Mouse (Mus musculus) neural tube, embryonic 12.5 days (tissue): ENCODE measurements around the gene Cbl. TPM values are rescaled to one million over a fixed set of nuclear protein-coding genes. Genes with fewer than 3 reads are reported as not detected.

Experiments used
- ATAC-seq: fragments of 200-750 bp; cut with Nextera tagmentation; 2 replicates; pipeline ENCODE4 v1.8.0; 2017; ENCODE audit warnings: low read depth, mild to moderate bottlenecking, moderate TSS enrichment, moderate library complexity; ENCODE audit not compliant: low FRiP score
- H3K27ac ChIP-seq: fragments of 300-500 bp; sonication (generic); 2 replicates; pipeline ENCODE4 v1.5.1; 2016
- H3K27me3 ChIP-seq: fragments of 300-500 bp; sonication (generic); replicated peaks from 2 replicates; pipeline ENCODE4 v1.6.1; 2016; ENCODE audit warnings: mild to moderate bottlenecking
- H3K36me3 ChIP-seq: fragments of 300-500 bp; sonication (generic); 2 replicates; pipeline ENCODE4 v1.6.1; 2016; ENCODE audit warnings: mild to moderate bottlenecking
- H3K4me1 ChIP-seq: fragments of 300-500 bp; sonication (generic); 2 replicates; pipeline ENCODE4 v1.6.1; 2016
- H3K4me2 ChIP-seq: fragments of 300-500 bp; sonication (generic); replicated peaks from 2 replicates; pipeline ENCODE4 v1.6.1; 2016; ENCODE audit warnings: mild to moderate bottlenecking
- H3K4me3 ChIP-seq: fragments of 300-500 bp; sonication (generic); 2 replicates; pipeline ENCODE4 v1.5.1; 2016
- H3K9ac ChIP-seq: fragments of 300-500 bp; sonication (generic); 2 replicates; pipeline ENCODE4 v1.6.1; 2016; ENCODE audit warnings: mild to moderate bottlenecking
- H3K9me3 ChIP-seq: fragments of 300-500 bp; sonication (generic); 2 replicates; pipeline ENCODE4 v1.6.1; 2016; ENCODE audit warnings: mild to moderate bottlenecking
- WGBS: fragments of 180-500 bp; shearing (Covaris S2); methylation state at CpG from one replicate; pipeline ENCODE4 v1.1.7; 2016; 5-methylcytosine and 5-hydroxymethylcytosine counted together
- polyA plus RNA-seq: library from polyadenylated mRNA; unstranded; fragments of >200 nt; fragmentation: Nextera tagmentation; extraction: Ambion mirVana; gene quantifications from 2 replicates; pipeline ENCODE4 v1.2.1, GENCODE M21; 2016

Gene Cbl
- polyA plus RNA-seq, 1 experiment from 2014 or later = 22.1 TPM

DNA sequence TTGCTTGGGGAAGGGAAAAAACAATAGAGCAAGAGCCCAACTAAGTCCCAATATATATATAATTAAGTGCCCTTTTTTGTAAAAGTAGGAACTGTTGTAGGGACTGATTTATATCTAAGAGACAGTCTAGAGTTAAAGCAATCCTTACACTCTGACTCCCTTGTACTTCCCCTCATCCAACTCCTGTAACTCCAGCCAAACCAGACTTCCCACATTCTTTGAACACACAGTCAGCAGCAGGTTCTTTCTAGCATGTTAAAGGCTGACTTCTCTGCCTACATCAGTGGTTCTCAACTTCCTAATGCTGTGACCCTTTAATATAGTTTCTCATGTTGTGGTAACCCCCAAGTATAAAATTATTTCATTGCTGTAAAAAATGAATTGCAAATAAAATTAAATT lies 34.3 kb downstream of the Cbl start:
- Histone ChIP-seq H3K9ac (no peak overlapping the region), H3K4me2 (no peak overlapping the region), H3K4me3 (no peak overlapping the region), H3K27me3 (no peaks in the 10 kb centered on the region), H3K9me3 (no peaks in the 10 kb centered on the region), H3K36me3 (peaks cover 26% of the 10 kb centered on the region), H3K27ac (no peak overlapping the region), H3K4me1 (no peaks in the 10 kb centered on the region)
- no peak for ATAC-seq

DNA sequence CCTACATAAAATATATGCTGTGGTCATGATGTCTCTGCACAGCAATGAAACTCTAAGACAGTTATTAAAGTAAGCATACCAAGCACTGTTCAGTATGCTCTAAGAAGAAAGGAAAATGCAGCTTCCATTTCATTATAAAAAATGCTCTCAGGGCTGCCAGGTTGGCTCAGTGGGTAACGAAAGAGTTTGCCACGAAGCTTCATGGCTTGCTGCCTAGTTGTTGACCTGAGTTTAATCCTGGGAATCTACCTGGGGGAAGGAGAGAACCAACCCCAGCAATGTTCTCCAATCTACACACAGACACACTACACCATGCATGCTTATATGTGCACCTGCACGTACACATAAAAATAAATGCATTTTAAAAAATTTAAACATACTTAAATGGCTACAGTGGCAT lies 34.7 kb downstream of the Cbl start:
- H3K36me3 ChIP-seq = peaks cover 26% of the 10 kb centered on the region
- H3K9ac ChIP-seq = no peak overlapping the region
- no peaks in the 10 kb centered on the region for H3K27me3 ChIP-seq
- no peaks in the 10 kb centered on the region for H3K9me3 ChIP-seq
- no peaks in the 10 kb centered on the region for H3K4me1 ChIP-seq
- H3K4me2 ChIP-seq = no peak overlapping the region
- WGBS = 97% methylated on average over 3 of the region's 3 CpGs
- no peak for ATAC-seq
- H3K27ac ChIP-seq = no peak overlapping the region
- no peak overlapping the region for H3K4me3 ChIP-seq

DNA sequence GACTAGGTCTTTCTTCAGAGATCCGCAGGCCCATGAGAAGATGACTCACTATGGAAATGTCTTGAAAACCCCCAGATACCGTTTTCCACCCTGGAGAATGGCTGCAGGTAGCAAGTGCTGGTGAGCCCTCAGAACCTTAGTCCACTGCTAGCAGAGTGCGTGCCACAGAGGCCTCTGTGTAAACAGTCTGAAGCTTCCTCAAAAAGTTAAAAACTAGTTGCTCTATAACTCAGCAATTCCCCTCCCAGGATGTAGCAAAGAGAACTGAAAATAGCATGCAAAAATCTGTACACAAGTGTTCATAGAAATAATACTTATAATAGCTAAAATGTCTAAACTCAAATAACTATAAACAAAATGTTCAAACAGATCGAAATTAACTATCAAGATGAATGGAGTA lies 37.5 kb downstream of the Cbl start:
- no peaks in the 10 kb centered on the region for H3K27me3 ChIP-seq
- no peak overlapping the region for H3K9ac ChIP-seq
- H3K4me3 ChIP-seq = no peak overlapping the region
- peaks cover 26% of the 10 kb centered on the region for H3K36me3 ChIP-seq
- H3K4me2 ChIP-seq = no peak overlapping the region
- WGBS = 94% methylated on average over 4 of the region's 4 CpGs
- H3K9me3 ChIP-seq = no peaks in the 10 kb centered on the region
- no peaks in the 10 kb centered on the region for H3K4me1 ChIP-seq
- no peak overlapping the region for H3K27ac ChIP-seq
- no peak for ATAC-seq

DNA sequence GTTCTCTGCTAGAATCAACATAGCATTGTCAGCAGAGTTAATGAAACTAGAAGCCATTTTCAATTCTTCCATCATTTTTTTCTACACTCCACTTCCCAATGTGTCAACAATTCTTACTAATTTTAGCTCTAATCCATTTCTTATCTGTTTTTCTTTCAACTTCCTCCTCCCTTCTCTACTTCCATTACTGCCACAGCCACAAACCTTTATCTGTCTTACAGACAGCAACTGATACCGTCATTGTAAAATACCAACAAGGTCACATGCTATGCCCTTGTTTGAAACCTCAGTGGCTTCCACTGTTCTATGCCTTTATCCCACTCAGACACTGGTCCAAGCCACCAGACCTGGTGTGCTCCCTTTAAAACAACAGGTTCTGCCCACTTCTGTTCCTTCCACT lies 39.8 kb downstream of the Cbl start:
- ATAC-seq = no peak
- no peak overlapping the region for H3K4me2 ChIP-seq
- H3K27me3 ChIP-seq = no peaks in the 10 kb centered on the region
- 88% methylated on average over 1 of the region's 1 CpGs for WGBS
- no peaks in the 10 kb centered on the region for H3K9me3 ChIP-seq
- no peaks in the 10 kb centered on the region for H3K4me1 ChIP-seq
- peaks cover 11% of the 10 kb centered on the region for H3K36me3 ChIP-seq
- no peak overlapping the region for H3K27ac ChIP-seq
- no peak overlapping the region for H3K4me3 ChIP-seq
- no peak overlapping the region for H3K9ac ChIP-seq

DNA sequence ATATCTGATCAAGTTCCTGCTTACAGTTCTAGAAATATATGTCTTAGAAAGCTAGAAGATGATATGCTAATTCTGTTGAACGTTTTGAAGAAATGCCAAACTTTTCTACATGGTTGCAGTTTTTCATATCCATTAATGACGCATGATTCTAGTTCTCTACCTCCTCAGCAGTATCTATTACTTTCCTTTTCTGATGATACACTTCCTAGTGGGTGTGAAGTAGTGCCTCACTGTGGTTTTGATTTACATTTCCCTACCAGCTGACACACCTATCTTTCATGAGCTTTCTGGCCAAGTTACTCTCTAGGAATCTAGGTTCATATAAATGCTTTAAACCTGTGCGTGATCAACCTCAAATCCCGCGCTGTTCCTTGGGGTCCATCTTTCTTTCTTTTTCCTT lies 41.1 kb downstream of the Cbl start:
- Histone ChIP-seq H3K36me3 (peaks cover 2% of the 10 kb centered on the region), H3K27me3 (no peaks in the 10 kb centered on the region), H3K9me3 (no peaks in the 10 kb centered on the region), H3K4me3 (no peak overlapping the region), H3K9ac (no peak overlapping the region), H3K27ac (no peak overlapping the region), H3K4me1 (no peaks in the 10 kb centered on the region), H3K4me2 (no peak overlapping the region)
- ATAC-seq = no peak
- 95% methylated on average over 5 of the region's 5 CpGs for WGBS

DNA sequence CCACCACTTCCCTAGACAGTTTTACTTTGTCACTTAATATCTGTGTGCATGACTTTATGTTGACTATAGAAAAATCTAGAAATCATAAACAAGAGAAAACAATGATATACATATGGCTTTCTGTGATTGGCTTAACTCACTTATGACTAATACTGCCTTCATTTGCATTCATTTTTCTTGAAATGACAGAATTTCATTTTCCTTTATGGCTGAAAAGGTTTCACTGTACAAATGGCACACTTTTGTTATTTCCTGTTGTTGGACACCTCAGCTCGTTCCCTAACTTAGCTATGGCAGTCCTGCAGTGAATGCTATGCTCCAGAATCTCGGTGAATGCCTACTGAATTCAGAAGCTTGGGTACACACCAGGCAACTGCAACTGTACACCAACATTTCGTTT lies 41.5 kb downstream of the Cbl start:
- no peak overlapping the region for H3K9ac ChIP-seq
- 96% methylated on average over 3 of the region's 3 CpGs for WGBS
- no peak overlapping the region for H3K27ac ChIP-seq
- H3K4me1 ChIP-seq = no peaks in the 10 kb centered on the region
- ATAC-seq = no peak
- no peak overlapping the region for H3K4me3 ChIP-seq
- no peaks in the 10 kb centered on the region for H3K36me3 ChIP-seq
- no peak overlapping the region for H3K4me2 ChIP-seq
- H3K9me3 ChIP-seq = no peaks in the 10 kb centered on the region
- no peaks in the 10 kb centered on the region for H3K27me3 ChIP-seq

DNA sequence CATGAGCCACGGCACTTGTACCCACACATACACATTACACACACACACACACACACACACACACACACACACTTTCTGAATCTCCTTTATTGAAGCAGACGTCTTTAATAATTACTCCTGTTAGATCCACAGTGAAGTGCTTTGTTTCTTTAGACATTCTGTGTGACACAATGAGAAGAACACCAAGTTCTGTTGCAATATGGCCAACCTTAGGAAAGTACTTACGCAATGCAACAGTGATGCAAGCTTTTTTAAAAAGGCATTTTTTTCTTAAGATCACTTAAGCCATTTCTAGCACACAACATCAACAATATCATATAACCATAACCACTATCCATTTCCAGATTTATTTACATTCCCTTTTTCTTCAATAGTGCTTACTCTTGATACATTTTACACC lies 42.7 kb downstream of the Cbl start:
- H3K27me3 ChIP-seq = no peaks in the 10 kb centered on the region
- no peak overlapping the region for H3K9ac ChIP-seq
- H3K9me3 ChIP-seq = no peaks in the 10 kb centered on the region
- ATAC-seq = no peak
- no peaks in the 10 kb centered on the region for H3K36me3 ChIP-seq
- no peaks in the 10 kb centered on the region for H3K4me1 ChIP-seq
- no peak overlapping the region for H3K27ac ChIP-seq
- no peak overlapping the region for H3K4me2 ChIP-seq
- WGBS = 85% methylated on average over 3 of the region's 3 CpGs
- H3K4me3 ChIP-seq = no peak overlapping the region

DNA sequence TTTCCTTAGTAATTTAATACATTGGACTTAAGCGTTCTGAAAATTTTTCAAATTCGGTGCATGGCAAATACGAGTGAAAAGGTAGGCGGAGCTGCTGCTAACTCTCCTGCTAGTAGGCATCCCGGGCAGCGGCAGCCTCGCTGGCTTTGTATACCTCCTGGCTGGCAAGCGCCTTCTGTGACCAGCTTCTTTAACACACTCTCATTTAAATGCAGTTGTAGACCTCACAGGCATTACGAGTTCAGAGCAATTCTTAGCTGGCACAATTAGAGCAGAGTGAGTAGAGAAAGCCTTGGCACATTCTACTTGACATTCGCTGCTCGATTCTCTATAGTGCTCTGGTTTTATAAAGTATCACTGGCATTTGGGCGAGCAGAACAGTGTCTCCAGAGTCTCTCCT lies 45.6 kb downstream of the Cbl start:
- Histone ChIP-seq H3K4me3 (no peak overlapping the region), H3K9me3 (no peaks in the 10 kb centered on the region), H3K4me1 (no peaks in the 10 kb centered on the region), H3K36me3 (no peaks in the 10 kb centered on the region), H3K27ac (no peak overlapping the region), H3K4me2 (no peak overlapping the region), H3K9ac (no peak overlapping the region), H3K27me3 (no peaks in the 10 kb centered on the region)
- ATAC-seq = no peak
- 69% methylated on average over 12 of the region's 12 CpGs for WGBS

DNA sequence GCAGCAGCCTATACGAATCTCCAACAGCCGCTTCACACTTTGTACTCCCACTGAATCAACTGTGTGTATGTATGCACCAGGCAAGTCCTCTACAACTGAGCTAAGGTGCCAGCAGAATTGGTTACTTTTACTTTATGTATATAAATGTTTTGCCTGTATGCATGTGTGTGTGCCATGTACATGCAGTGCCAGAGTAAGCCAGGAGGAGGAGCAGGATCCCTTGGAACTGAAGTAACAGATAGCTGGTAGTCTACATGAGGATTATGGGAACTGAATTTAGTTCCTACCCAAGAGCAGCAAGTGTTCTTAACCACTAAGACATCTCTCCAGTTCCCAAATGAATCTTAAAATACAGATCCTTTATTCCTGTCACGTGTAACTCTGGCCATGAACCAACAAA lies 51.6 kb downstream of the Cbl start:
- H3K27ac ChIP-seq = no peak overlapping the region
- 93% methylated on average over 3 of the region's 3 CpGs for WGBS
- H3K27me3 ChIP-seq = no peaks in the 10 kb centered on the region
- peaks cover 9% of the 10 kb centered on the region; the same call in 1 of the 2 replicates for H3K9me3 ChIP-seq
- ATAC-seq = no peak
- H3K4me3 ChIP-seq = no peak overlapping the region
- no peak overlapping the region for H3K4me2 ChIP-seq
- H3K36me3 ChIP-seq = peaks cover 9% of the 10 kb centered on the region; the same call in 1 of the 2 replicates
- H3K4me1 ChIP-seq = no peaks in the 10 kb centered on the region
- no peak overlapping the region for H3K9ac ChIP-seq

DNA sequence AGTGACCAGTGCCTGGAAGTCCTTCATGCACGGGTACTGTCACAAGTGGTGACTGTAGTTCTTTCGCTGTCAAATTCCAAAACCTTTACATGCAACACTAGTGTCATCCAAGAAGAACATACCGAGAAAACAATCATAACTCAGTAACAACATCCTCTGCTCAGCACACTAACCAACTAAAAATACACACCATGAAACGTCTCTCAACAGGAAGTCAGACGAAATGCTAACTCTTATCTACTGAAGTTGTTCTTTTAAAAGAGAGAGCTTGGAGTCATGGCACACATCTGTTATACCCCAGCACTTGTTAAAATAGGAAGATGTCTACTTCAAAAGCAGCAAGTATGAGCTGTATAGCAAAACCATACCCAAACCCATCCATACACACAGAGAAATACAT lies 52.3 kb downstream of the Cbl start:
- Histone ChIP-seq H3K4me1 (no peaks in the 10 kb centered on the region), H3K9ac (no peak overlapping the region), H3K36me3 (peaks cover 9% of the 10 kb centered on the region; the same call in 1 of the 2 replicates), H3K27ac (no peak overlapping the region), H3K9me3 (peaks cover 9% of the 10 kb centered on the region; the same call in 1 of the 2 replicates), H3K4me2 (no peak overlapping the region), H3K27me3 (no peaks in the 10 kb centered on the region), H3K4me3 (no peak overlapping the region)
- ATAC-seq = no peak
- WGBS = 94% methylated on average over 5 of the region's 5 CpGs

DNA sequence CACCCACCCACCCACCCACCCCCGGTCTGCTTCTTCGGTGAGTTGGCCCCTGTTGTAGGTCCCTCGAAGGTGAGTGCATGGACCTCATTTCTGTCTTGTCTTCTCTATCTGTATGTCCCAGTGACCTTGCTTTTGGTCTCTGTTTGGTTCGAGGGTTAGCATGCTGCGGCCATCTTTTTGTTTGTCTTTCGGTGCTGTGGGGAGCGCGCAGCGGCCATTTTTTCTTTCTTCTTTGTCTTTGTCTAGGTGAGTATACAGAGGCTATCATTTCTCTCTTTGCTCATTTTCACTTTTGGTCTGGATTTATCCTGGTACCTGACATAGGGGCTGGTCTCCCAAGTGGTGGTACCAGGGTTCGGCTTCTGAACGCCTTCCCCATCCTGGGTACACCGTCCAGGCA lies 55.0 kb downstream of the Cbl start:
- no peak overlapping the region for H3K4me2 ChIP-seq
- H3K4me3 ChIP-seq = no peak overlapping the region
- no peaks in the 10 kb centered on the region for H3K27me3 ChIP-seq
- no peak overlapping the region for H3K9ac ChIP-seq
- peaks cover 9% of the 10 kb centered on the region; the same call in 1 of the 2 replicates for H3K9me3 ChIP-seq
- no peaks in the 10 kb centered on the region for H3K4me1 ChIP-seq
- 95% methylated on average over 12 of the region's 12 CpGs for WGBS
- no peak for ATAC-seq
- H3K27ac ChIP-seq = no peak overlapping the region
- peaks cover 9% of the 10 kb centered on the region; the same call in 1 of the 2 replicates for H3K36me3 ChIP-seq

DNA sequence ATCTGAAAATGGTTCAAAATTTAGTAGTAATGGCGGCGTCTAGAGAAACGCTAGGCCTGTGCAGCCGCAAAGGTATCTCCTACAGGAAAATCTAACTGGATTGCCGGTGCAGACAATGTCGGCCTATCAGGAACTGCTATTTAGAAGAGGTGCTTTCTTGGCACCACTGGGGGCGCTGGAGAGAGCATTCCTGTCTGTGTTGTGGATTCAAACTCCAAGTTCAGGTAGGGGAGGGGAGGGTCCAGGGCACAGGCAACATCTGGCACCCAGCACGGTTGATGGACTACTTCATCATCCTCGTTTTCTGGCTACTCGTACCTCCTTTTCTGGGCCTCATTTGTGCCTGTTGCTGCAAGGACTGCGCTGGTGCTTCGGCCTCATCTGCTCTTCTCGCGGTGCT lies 55.5 kb downstream of the Cbl start:
- Histone ChIP-seq H3K36me3 (peaks cover 9% of the 10 kb centered on the region), H3K4me3 (no peak overlapping the region), H3K4me2 (no peak overlapping the region), H3K27me3 (no peaks in the 10 kb centered on the region), H3K9ac (no peak overlapping the region), H3K4me1 (no peaks in the 10 kb centered on the region), H3K27ac (no peak overlapping the region), H3K9me3 (peaks cover 9% of the 10 kb centered on the region; the same call in 1 of the 2 replicates)
- ATAC-seq = no peak
- WGBS = 88% methylated on average over 14 of the region's 14 CpGs

DNA sequence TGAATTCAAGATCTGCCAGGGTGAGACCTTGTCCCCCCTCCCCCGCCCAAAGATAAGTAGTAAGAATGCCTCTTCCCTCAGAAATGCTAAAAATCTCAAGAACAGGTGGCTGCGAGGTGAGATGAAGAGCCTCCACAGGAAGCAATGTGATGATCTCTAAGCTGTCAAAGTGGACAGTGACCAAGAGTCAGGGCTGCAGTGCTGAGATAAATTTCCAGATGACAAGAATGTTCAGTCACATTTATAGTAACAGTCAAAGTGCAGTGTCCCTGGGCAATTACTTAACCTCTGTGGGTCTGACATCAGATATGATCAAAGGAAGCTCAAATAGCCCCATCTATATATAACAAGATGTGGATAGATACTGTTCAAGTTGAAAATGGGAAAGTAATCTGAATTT lies 56.4 kb downstream of the Cbl start:
- no peak overlapping the region for H3K9ac ChIP-seq
- H3K4me3 ChIP-seq = no peak overlapping the region
- no peak overlapping the region for H3K4me2 ChIP-seq
- H3K36me3 ChIP-seq = peaks cover 14% of the 10 kb centered on the region
- H3K9me3 ChIP-seq = peaks cover 9% of the 10 kb centered on the region; the same call in 1 of the 2 replicates
- H3K4me1 ChIP-seq = no peaks in the 10 kb centered on the region
- no peak for ATAC-seq
- H3K27ac ChIP-seq = no peak overlapping the region
- no peaks in the 10 kb centered on the region for H3K27me3 ChIP-seq
- 94% methylated on average over 2 of the region's 2 CpGs for WGBS
